Mouse (Mus musculus): Measurements from ENCODE around the gene Mtmr4. TPM values are rescaled to one million over a fixed set of nuclear protein-coding genes. Genes with fewer than 3 reads are reported as not detected.
A peak's percentile ranks its signal among the peaks of the same experiment; 100 is the strongest.

Mtmr4 gene
- polyA plus RNA-seq (2014; fragmentation: Nextera tagmentation; extraction: Ambion mirVana), result 31.5 and 34.8 TPM in 2 replicates

DNA sequence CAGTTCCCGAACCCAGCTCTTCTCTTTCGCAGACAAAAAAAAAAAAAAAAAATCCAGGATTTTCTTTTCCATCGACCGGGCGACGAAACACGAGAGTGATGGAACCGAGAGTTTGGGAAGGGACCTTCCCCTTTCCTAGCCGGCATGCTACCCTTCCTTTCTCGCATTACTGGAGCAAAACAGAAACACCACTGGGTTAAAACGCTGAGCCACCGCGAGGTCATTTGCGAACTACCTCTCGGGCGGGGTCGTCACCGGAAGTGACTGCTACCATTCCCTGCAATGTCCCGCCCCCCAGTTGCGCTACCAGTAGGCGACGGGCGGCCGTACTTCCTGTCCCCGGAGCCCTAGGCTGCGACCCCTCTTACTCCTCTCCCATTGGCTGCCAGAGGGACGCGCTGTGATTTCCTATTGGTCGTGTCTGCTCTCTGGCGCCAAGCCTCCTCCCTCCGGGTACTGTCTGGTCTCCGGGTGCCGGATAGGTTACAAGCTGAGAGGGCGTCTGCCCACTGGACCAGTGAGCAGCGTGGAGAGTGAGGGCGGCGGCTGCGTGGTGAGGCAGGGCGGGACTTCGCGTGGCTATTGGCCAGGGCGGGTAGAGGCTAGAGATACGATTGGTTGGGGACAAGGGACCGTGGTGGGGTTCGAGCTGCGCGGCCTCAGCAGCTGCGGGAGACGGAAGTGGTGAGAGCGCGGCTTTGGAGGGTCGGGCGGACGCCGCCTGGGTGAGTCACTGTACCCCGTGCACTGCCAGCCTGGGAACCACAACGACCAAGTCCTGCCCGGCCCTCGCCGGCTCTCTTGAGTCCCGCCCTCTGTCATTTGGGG is at the start of gene Mtmr4:
Gene Mtmr4, plus strand, starts transcription at position 637 of the 828 bp plus-strand sequence.
- peak within 1 kb of the TSS; percentile 92 for H3K27ac ChIP-seq (ENCODE audit: low read depth, low read length)
- peak within 1 kb of the TSS; percentile 93 for H3K9ac ChIP-seq (ENCODE audit: low read depth, low read length)
- under 1% methylated on average over 61 of the region's 61 CpGs for WGBS
- H3K36me3 ChIP-seq (ENCODE audit: control insufficient read depth, insufficient read depth, low read length), result no peaks in the 10 kb centered on the region; the same call in 1 of the 2 replicates
- ATAC-seq (replicated peaks; ENCODE audit: low FRiP score), result peak; percentile 97
- peak within 1 kb of the TSS; percentile 76 for H3K4me3 ChIP-seq (ENCODE audit: low read depth, low read length)
- no peaks in the 10 kb centered on the region for H3K9me3 ChIP-seq (ENCODE audit: control insufficient read depth, low read length)
- DNase-seq (ENCODE audit: low spot score), result peak; percentile 97
- H3K4me1 ChIP-seq (replicated peaks; ENCODE audit: control insufficient read depth, insufficient read depth, low read length), result peaks cover 50% of the 10 kb centered on the region
- H3K27me3 ChIP-seq (replicated peaks; ENCODE audit: control insufficient read depth, insufficient read depth, low read length), result no peaks in the 10 kb centered on the region
- H3K4me2 ChIP-seq, result peak within 1 kb of the TSS; percentile 97

DNA sequence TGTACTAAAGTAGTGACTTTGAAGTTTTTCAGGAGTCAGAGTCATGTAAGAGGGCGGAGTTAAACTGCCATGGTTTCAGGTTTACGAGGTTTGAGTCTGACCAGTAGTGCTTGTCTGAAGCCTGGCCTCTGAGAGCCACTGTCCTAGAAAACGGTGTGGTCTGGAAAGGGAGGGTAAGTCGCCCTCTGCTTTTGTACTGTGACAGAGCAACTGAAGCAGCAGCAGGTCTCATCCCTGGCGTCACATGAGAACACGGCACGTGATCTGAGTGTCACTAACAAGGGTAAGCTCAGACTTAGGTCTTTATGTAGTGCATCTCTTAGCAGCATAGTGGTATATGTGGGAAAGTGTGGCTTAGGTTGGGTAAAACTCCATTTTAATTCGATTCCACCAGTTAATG is 49.7 kb upstream of the Mtmr4 start:
- Histone ChIP-seq H3K9ac (ENCODE audit: low read depth, low read length) (no peak overlapping the region), H3K36me3 (ENCODE audit: control insufficient read depth, insufficient read depth, low read length) (no peaks in the 10 kb centered on the region), H3K27me3 (replicated peaks; ENCODE audit: control insufficient read depth, insufficient read depth, low read length) (no peaks in the 10 kb centered on the region), H3K9me3 (ENCODE audit: control insufficient read depth, low read length) (no peaks in the 10 kb centered on the region), H3K27ac (ENCODE audit: low read depth, low read length) (no peak overlapping the region), H3K4me1 (replicated peaks; ENCODE audit: control insufficient read depth, insufficient read depth, low read length) (no peaks in the 10 kb centered on the region), H3K4me2 (no peak overlapping the region), H3K4me3 (ENCODE audit: low read depth, low read length) (no peak overlapping the region)
- WGBS, result 43% methylated on average over 8 of the region's 8 CpGs
- no peak for DNase-seq (ENCODE audit: low spot score)
- no peak for ATAC-seq (replicated peaks; ENCODE audit: low FRiP score)

DNA sequence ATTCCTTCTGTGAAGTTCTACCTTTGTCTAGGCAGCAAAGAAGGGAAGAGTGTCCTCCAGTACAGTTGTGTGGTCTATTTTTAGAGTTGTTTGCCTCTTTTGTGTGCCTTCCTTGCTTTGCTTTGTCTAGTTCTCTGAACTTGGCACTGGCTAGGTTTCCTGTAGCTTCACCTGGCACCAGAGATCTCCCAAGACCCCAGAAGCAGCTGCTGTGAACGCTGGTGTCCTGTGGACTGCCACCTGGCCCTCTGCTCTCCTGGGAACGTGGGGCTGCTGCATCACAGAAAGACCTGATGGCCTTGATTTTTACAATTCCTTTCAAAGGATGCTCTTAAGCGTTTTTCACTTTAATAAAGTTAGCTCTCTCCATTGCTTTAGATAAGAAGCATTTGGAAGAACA is 49.1 kb upstream of the Mtmr4 start:
- Histone ChIP-seq H3K27ac (ENCODE audit: low read depth, low read length) (no peak overlapping the region), H3K4me2 (no peak overlapping the region), H3K4me3 (ENCODE audit: low read depth, low read length) (no peak overlapping the region), H3K9ac (ENCODE audit: low read depth, low read length) (no peak overlapping the region), H3K36me3 (ENCODE audit: control insufficient read depth, insufficient read depth, low read length) (no peaks in the 10 kb centered on the region), H3K9me3 (ENCODE audit: control insufficient read depth, low read length) (no peaks in the 10 kb centered on the region), H3K27me3 (replicated peaks; ENCODE audit: control insufficient read depth, insufficient read depth, low read length) (no peaks in the 10 kb centered on the region), H3K4me1 (replicated peaks; ENCODE audit: control insufficient read depth, insufficient read depth, low read length) (no peaks in the 10 kb centered on the region)
- 47% methylated on average over 3 of the region's 3 CpGs for WGBS
- DNase-seq (ENCODE audit: low spot score) (no peak), ATAC-seq (replicated peaks; ENCODE audit: low FRiP score) (no peak)

DNA sequence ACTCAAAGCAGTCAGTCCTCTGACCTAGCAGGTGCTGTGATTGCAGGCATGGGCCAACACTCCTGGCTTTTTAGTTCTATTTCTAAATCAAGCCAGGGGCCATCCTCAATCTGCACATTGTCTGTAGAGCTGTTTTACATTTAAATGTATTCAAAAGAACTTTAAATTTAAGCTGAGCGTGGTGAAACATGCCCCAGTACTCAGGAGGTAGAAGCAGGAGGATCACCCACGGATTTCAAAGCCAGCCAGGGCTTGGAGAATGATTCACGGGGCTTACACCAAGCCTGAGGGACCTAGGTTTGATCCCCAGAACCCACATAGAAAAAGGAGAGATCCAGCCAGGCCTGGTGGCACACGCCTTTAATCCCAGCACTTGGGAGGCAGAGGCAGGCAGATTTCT is 38.6 kb upstream of the Mtmr4 start:
- no peak overlapping the region for H3K27ac ChIP-seq (ENCODE audit: low read depth, low read length)
- no peaks in the 10 kb centered on the region; the same call in 1 of the 2 replicates for H3K4me1 ChIP-seq (replicated peaks; ENCODE audit: control insufficient read depth, insufficient read depth, low read length)
- no peak for DNase-seq (ENCODE audit: low spot score)
- ATAC-seq (replicated peaks; ENCODE audit: low FRiP score), result no peak
- no peak overlapping the region for H3K9ac ChIP-seq (ENCODE audit: low read depth, low read length)
- H3K9me3 ChIP-seq (ENCODE audit: control insufficient read depth, low read length), result no peaks in the 10 kb centered on the region
- no peak overlapping the region for H3K4me3 ChIP-seq (ENCODE audit: low read depth, low read length)
- no peaks in the 10 kb centered on the region for H3K36me3 ChIP-seq (ENCODE audit: control insufficient read depth, insufficient read depth, low read length)
- 65% methylated on average over 4 of the region's 4 CpGs for WGBS
- no peak overlapping the region for H3K4me2 ChIP-seq
- no peaks in the 10 kb centered on the region for H3K27me3 ChIP-seq (replicated peaks; ENCODE audit: control insufficient read depth, insufficient read depth, low read length)

DNA sequence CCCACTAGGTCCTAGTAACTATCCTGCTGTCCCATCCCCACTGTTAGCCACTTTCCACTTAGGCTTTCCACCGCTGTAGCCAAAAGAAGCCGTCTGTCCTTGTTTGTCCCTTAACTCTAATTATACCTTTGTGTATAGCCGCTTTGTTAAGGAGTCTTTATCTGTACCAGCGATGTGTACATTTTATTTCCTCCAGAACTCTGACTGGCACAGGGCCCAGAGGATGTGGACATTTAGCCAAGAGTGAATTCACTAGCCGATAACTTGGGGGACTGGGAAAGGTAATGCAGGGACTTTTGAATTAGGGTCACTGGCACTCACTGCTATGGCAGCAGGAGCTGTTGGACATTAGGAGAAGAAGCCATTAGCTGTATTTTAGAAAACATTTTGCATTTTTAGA is 37.6 kb upstream of the Mtmr4 start:
- Histone ChIP-seq H3K27me3 (replicated peaks; ENCODE audit: control insufficient read depth, insufficient read depth, low read length) (no peaks in the 10 kb centered on the region), H3K36me3 (ENCODE audit: control insufficient read depth, insufficient read depth, low read length) (no peaks in the 10 kb centered on the region), H3K4me2 (no peak overlapping the region), H3K9me3 (ENCODE audit: control insufficient read depth, low read length) (no peaks in the 10 kb centered on the region), H3K9ac (ENCODE audit: low read depth, low read length) (no peak overlapping the region), H3K27ac (ENCODE audit: low read depth, low read length) (no peak overlapping the region), H3K4me3 (ENCODE audit: low read depth, low read length) (no peak overlapping the region), H3K4me1 (replicated peaks; ENCODE audit: control insufficient read depth, insufficient read depth, low read length) (no peaks in the 10 kb centered on the region; the same call in 1 of the 2 replicates)
- 68% methylated on average over 5 of the region's 5 CpGs for WGBS
- no peak for DNase-seq (ENCODE audit: low spot score)
- ATAC-seq (replicated peaks; ENCODE audit: low FRiP score), result no peak

DNA sequence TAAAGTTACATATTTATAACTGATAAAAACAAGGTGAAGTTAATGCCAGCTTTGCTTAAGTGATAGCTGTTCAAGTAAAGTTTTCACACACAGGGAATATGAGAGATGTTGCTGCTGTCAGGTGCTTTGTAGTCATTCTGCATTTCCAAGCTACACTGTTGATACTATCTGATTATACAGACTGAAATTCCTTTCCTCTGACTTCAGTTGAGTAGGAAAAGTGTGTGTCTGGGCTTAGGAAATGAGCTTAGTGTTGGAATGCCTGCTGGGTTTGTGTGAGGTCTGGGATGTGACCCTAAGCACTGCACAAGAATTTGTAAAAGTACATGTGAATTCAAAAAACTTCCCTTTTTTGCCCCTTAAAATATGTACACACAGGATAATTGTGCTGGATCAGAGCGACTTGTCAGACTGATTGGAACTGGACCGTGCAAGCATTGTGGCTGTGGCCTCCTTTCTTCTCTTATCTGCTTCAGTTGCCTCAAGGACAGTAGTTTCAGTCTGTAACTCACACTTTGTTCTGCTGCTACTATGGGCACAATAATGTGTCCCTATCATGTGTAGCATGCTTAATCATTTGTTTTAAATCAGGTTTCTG is 36.8 kb upstream of the Mtmr4 start:
- no peak for DNase-seq (ENCODE audit: low spot score)
- no peak for ATAC-seq (replicated peaks; ENCODE audit: low FRiP score)
- 35% methylated on average over 2 of the region's 2 CpGs for WGBS
- no peaks in the 10 kb centered on the region for H3K9me3 ChIP-seq (ENCODE audit: control insufficient read depth, low read length)
- no peaks in the 10 kb centered on the region for H3K36me3 ChIP-seq (ENCODE audit: control insufficient read depth, insufficient read depth, low read length)
- H3K4me3 ChIP-seq (ENCODE audit: low read depth, low read length), result no peak overlapping the region
- H3K4me2 ChIP-seq, result no peak overlapping the region
- H3K27ac ChIP-seq (ENCODE audit: low read depth, low read length), result no peak overlapping the region
- H3K9ac ChIP-seq (ENCODE audit: low read depth, low read length), result 0 out of 2 replicates have a peak overlapping the region, but pooled peaks have one; percentile 16
- H3K4me1 ChIP-seq (replicated peaks; ENCODE audit: control insufficient read depth, insufficient read depth, low read length), result no peaks in the 10 kb centered on the region; the same call in 1 of the 2 replicates
- H3K27me3 ChIP-seq (replicated peaks; ENCODE audit: control insufficient read depth, insufficient read depth, low read length), result no peaks in the 10 kb centered on the region

DNA sequence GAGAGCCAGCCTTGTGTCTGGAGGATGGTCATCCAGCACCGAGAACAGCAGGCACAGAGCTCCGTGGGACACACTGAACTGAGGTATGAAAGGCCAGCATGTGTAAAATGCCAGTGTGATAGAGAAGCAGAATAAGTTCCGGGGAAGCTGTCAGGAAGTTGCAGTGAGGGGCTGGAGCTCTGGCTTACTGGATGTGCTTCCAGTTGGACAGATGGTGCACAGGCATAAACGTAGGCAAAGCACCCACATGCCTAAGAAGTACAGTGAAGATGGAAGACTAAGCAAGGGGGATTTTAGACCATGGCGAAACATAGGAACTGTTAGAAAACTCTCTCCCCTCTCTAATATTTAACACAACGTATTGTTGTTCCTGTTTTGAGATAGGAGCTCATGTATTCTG is 30.8 kb upstream of the Mtmr4 start:
- no peak overlapping the region for H3K4me2 ChIP-seq
- H3K9me3 ChIP-seq (ENCODE audit: control insufficient read depth, low read length), result no peaks in the 10 kb centered on the region
- no peak overlapping the region for H3K4me3 ChIP-seq (ENCODE audit: low read depth, low read length)
- no peak for ATAC-seq (replicated peaks; ENCODE audit: low FRiP score)
- H3K27ac ChIP-seq (ENCODE audit: low read depth, low read length), result no peak overlapping the region
- no peaks in the 10 kb centered on the region; the same call in 1 of the 2 replicates for H3K4me1 ChIP-seq (replicated peaks; ENCODE audit: control insufficient read depth, insufficient read depth, low read length)
- H3K27me3 ChIP-seq (replicated peaks; ENCODE audit: control insufficient read depth, insufficient read depth, low read length), result no peaks in the 10 kb centered on the region
- WGBS, result 59% methylated on average over 6 of the region's 6 CpGs
- DNase-seq (ENCODE audit: low spot score), result no peak
- no peaks in the 10 kb centered on the region for H3K36me3 ChIP-seq (ENCODE audit: control insufficient read depth, insufficient read depth, low read length)
- no peak overlapping the region for H3K9ac ChIP-seq (ENCODE audit: low read depth, low read length)

DNA sequence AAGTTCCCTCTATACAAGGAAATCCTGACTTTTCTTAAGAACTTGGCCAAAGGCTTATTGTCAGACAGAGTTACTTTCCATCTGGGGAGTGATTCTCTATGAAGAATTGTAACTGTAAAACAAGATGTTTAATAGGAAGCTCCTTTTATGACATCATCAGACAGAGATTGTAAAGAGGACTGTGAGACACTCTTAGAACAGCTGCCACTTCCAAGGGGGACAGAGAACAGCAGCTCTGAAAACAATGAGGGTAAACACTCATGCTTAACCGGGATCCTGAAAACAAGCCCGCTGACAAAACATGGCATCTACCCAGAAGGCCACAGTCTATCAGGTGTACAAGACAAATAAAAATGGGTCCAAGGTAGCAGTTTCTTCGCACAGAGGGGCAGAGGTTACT is 25.5 kb upstream of the Mtmr4 start, which contains the start of gene Gm11492:
Gene Gm11492, plus strand, starts transcription at position 153 of the 400 bp plus-strand sequence.
- Histone ChIP-seq H3K4me3 (ENCODE audit: low read depth, low read length) (no peak within 1 kb of the TSS), H3K4me1 (replicated peaks; ENCODE audit: control insufficient read depth, insufficient read depth, low read length) (peaks cover 2% of the 10 kb centered on the region; the same call in 1 of the 2 replicates), H3K36me3 (ENCODE audit: control insufficient read depth, insufficient read depth, low read length) (no peaks in the 10 kb centered on the region), H3K4me2 (no peak within 1 kb of the TSS), H3K9me3 (ENCODE audit: control insufficient read depth, low read length) (no peaks in the 10 kb centered on the region), H3K27ac (ENCODE audit: low read depth, low read length) (no peak within 1 kb of the TSS), H3K27me3 (replicated peaks; ENCODE audit: control insufficient read depth, insufficient read depth, low read length) (no peaks in the 10 kb centered on the region), H3K9ac (ENCODE audit: low read depth, low read length) (no peak within 1 kb of the TSS)
- DNase-seq (ENCODE audit: low spot score), result no peak
- ATAC-seq (replicated peaks; ENCODE audit: low FRiP score), result no peak
- 61% methylated on average over 3 of the region's 3 CpGs for WGBS
